Mouse (Mus musculus): ENCODE measurements around the gene Cep44.

Gene Cep44

DNA sequence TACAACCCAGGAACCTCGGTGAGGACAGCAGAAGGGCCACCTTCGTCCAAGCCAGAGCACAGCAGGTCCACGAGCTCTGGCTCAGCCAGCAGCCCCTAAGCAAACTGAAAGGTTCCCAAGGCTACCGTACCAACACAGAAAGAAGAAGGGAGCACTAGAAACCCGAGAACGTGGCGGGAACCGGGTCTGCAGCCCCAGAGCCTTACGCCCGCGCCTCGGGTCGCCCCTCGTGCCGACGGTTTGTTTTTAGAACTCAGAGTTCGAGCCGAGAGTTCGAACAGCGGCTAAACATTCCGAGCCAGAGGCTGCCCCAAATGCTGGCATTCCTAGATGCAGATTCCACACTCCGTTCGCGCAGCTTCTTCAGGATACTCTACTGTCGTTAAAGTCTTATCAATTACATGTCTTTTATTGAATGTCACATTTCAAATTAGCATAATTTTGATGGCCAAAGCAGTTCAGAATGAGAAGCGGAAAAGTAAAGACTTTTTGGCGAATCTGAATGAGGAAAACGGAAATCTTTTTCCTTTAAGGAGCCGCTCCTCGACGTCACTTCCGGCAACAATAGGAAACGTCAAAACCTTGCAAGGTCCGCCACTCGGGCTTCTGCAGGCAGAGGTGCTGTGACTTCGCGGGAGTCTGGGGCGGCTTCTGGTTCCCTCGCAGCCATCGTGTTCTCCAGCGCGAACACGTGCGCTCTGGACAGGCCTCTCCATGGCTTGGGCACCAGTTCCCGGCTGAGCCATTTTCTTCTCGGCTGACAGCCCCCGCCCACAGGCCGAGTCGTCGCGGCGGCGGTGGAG, at the start of gene Cep44, which contains the start of gene Fbxo8:
Gene Cep44, minus strand, starts transcription at position 490 of the 803 bp plus-strand sequence.
Gene Fbxo8, plus strand, starts transcription at position 533 of the 803 bp plus-strand sequence.
- DNase-seq (ENCODE audit: low read depth in 1 of 2, low spot score in 2 of 2): peak; percentile 48 to 71

DNA sequence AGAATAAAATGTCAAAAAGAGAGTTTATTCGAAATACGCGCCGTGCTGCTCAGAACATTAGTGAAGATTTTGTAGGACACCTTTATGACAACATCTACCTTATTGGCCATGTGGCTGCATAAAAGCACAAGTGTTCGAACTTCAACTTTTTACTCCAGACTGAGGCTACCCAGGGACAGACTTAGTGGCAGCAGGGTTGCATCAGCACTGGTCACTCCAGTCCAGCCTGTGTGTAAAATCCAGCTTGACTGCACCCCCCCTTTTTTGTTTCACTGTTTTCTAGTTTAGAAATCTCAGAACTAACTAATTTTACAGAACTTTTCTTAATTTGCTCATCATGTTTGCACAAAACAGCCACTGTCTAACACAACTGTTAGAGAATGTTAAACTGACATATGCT, 40.7 kb upstream of the Cep44 start:
- no peak for DNase-seq (ENCODE audit: low read depth in 1 of 2, low spot score in 2 of 2)

DNA sequence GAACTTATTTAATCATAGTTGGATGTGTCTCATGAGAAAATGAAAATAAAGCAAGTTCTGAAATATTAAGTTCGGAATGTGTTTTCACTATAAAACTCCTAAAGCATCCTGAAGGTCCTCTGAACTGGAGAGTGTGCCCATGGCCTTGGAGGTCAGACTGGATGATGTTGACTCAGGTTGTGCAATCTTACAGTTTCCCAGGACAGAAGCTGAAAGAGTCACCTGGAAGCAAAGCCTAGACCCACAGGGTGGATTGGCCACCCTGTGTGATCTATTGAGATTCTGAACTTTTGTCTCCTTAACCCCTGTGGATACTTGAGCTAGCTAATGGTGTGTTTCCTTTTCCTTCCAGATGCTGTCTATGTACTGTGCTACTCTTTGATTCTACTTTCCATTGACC, 40.2 kb upstream of the Cep44 start:
- no peak for DNase-seq (ENCODE audit: low read depth in 1 of 2, low spot score in 2 of 2)

DNA sequence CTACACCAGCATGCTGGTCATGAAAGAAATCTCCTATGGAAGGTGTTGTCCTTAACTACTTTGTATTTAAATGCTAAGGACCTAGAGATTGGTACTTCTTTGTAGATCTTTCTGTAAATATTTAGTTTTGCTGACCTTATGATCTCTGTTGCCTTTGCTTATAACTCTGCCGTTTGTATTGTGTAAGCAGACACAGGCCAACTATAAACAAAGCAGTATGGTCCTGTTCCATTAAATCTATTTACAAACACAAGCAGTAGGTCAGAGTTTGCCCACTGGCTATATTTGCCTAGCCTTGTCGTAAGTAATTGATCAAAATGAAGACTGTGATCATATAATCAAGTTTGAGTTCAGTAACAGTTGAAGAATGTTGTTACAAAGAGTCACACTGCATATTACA, 38.2 kb upstream of the Cep44 start:
- DNase-seq (ENCODE audit: low read depth in 1 of 2, low spot score in 2 of 2): no peak

DNA sequence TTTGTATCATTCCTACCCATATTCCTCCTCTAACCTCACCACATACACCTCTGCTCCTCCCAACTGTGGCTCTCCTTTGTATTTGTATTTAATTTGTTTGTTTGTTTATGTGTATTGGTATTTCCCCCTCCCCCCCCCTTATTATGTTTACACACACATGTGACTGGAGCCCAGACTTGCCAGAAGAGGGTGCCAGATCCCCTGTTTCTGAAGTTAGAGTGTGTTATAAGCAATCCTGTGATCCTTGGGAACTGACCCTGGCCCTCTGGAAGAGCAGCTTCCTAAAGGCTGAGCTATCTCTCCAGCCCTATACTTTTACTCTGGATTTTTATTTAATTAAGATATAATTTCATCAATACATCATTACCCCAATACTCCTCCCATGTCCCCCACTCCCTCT, 32.0 kb upstream of the Cep44 start:
- no peak for DNase-seq (ENCODE audit: low read depth in 1 of 2, low spot score in 2 of 2)

DNA sequence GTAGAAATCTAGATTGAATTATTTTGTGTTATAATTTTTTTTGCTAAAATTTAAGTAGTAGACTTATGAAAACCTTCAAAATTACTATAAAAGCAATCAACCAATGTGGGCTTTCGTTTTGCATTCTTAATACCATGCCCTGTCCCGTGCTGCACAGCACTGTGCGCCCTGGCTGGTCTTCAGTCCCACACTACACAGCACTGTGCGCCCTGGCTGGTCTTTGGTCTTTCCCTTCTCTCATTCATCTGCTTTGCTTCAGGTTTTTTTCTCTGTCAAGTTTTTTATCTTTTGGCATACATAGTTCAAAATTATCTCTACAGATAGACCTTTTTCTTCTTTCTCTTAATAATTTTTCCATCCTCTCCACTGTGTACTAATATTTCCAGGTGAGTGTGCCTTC, 30.1 kb upstream of the Cep44 start:
- no peak for DNase-seq (ENCODE audit: low read depth in 1 of 2, low spot score in 2 of 2)

DNA sequence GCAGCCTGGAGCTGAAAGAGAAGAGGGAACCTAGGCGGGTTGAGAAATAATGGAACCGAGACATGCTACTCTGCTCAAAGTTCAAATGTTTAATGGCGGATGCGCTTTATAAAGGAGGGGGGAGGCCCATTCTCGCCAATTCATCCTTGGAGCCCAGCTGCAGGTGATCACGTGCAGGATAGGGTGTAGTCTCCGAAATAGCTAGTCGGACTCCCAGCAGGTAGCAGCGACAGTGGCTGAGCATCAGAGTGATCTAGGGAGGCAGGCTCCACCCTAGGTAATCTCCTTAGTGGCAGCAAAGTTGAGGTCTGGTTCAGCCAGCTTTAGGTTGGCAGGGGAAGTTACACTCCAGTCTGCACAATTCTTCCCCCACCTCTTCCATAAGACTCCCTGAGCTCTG, 16.0 kb upstream of the Cep44 start:
- DNase-seq (ENCODE audit: low read depth in 1 of 2, low spot score in 2 of 2): no peak

DNA sequence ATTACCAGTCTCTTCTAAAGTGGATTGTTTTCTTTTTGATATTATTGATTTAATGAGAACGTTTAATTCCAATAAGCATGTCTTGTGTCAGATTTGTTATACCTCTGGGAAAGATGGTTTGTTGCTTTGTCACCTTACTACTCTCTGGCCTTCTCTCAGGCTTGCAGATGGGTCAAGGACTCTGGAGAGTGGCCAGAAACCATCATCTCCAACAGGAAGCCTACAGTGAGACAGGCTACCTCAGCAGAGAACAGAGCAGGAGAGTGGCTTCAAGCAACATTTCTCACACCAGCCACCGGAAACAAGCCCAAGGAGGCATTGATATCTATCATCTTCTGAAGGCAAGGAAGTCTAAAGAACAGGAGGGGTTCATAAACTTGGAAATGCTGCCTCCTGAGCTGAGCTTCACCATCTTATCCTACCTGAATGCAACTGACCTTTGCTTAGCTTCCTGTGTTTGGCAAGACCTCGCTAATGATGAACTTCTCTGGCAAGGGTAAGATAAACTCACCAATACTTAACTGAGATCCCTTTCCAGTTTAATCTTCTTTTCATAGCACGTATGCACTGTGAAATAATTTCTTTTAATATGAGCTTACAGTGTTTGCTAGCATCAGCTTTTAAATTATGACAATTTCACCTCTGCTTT, 13.7 kb upstream of the Cep44 start:
- DNase-seq (ENCODE audit: low read depth in 1 of 2, low spot score in 2 of 2): no peak

DNA sequence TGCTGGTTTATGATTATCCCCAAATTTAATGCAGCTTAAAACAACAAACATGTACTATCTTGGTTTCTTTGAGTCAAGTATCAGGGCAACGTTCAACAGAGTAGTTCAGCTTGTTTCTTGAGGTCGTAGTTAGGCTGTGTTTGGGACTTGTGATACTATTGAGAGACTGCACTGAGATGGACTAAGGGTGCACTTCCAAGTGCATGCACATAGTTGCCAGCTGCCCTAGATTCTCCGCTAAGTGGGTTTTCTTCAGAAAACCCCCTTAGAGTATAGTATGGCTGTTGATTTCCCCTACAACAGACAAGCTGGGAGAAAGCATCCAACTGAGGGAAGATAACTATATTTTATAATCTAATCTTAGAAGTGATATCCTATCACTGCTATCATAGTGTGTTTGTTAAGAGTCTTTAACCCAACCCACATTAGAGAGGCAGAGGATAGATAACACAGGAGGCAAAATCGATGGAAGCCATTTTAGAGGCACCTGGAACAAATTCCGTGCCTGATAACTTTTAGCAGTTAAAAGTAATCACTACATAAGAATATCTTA, 1.8 kb upstream of the Cep44 start:
- no peak for DNase-seq (ENCODE audit: low read depth in 1 of 2, low spot score in 2 of 2)

DNA sequence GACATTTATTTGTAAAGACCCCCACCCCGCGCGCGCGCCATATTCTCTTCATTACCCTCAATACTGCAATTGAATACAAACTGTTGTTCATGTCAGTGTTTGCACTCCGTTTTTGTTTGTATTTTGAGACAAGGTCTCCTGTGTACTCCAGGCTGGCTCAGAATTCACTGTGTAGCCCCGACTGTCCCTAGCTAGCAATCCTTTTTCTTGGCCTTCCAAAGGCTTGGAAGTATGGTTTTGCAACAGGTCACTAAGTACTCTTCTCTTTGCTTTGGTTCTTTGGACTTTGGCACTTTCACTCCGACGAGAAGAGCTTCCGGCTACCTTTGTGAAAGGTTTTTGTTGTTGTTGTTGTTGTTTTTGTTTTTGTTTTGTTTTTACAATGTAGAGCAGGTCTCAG, 1.2 kb upstream of the Cep44 start:
- DNase-seq (ENCODE audit: low read depth in 1 of 2, low spot score in 2 of 2): no peak

DNA sequence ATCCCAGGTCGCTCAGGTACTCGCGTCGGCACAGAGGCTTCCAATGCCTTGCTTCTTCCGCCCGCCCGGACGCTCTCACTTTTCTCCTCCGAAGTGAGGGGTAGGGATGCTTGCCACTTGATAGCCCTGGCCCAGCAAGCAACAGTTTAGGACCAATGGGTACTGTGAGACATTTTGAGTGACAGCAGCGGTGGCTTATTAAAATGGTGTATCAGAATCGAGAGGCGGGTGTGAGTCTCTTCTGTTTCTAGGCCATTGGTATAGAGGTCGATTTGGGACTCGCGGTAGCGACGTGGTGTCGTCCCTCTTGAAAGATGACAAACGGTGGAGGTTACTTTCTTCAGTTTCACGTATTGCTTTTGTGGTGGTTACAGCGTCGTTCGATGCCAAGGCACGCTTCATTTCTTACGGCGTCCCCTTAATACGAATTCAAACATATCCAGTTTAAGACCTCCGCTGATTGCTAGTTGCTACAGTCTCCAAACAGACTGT, 560 bp upstream of the Cep44 start:
- DNase-seq (ENCODE audit: low read depth in 1 of 2, low spot score in 2 of 2): peak; percentile 73 to 81

DNA sequence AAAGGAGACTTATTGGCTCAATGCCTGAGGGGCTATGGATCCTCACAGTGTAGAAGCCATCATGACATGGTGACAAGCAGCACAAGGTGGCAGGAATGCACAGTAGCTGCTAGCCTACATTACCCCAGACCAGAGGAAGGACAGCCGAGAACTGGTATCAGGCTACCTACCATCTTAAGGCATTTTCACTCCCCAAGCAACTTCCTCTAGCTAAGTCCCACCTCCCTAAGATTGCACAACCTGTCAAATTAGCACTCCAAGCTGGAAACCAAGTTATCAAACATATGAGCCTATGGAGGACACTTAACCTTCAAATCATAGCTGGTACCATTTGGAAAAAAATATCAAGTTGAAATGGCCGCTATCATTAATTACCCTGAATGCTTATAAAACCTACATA, 3.0 kb downstream of the Cep44 start:
- no peak for DNase-seq (ENCODE audit: low read depth in 1 of 2, low spot score in 2 of 2)

DNA sequence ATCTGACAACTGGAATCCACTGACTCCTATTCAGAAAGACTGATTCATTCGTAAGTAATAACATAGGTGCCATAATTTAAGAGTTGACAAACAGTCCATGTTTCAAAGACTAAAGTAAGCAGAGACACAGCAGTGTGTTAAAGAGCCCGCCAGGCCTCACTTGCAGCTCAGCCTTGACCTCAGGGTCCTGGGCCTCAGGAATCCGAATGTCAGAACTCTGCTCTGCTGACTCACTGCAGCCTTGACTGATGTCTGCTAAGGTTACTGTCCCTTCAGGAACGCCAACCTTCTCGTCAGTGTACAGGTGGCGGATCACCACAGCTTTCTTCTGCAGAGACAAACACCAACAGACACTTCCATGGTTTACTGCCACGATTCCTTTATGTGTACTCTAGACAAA, 10.1 kb downstream of the Cep44 start:
- no peak for DNase-seq (ENCODE audit: low read depth in 1 of 2, low spot score in 2 of 2)

DNA sequence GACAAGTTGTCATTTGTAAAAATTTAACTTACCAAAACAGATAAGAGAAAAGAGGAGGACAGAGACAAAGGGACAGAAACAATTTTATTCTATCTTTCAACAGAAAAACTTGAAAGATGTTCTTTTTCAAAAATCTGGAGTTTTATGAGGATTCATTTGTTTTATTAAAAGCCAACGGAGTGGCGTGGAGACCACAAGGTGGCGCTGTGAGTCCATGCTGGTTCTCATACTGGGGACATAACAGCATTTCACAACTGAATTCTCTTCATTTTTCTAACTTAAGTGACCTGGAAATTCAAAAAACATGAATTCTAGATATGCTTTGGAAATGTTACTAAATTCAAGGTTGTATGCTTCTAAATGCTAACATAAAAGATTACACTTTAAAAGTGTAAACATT, 20.5 kb downstream of the Cep44 start:
- DNase-seq (ENCODE audit: low read depth in 1 of 2, low spot score in 2 of 2): no peak

DNA sequence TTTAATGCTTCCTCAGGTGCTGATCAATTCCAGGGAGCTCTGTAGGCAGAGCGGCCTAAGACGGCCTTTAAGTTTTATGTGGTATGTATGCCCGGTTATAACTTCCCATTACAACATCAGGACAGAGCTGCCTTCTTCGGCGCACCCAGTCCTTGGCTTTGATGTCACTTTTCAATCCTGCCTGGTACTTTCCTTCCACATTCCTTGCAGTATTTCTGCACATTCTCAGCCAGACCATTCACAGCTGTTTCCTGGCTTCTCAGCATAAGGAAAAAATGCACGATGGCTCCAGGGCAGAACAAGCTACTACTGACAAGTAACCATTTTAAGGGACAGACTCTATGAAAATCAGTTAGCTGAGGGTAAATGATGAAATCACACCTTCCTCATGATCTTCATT, 22.0 kb downstream of the Cep44 start:
- no peak for DNase-seq (ENCODE audit: low read depth in 1 of 2, low spot score in 2 of 2)

DNA sequence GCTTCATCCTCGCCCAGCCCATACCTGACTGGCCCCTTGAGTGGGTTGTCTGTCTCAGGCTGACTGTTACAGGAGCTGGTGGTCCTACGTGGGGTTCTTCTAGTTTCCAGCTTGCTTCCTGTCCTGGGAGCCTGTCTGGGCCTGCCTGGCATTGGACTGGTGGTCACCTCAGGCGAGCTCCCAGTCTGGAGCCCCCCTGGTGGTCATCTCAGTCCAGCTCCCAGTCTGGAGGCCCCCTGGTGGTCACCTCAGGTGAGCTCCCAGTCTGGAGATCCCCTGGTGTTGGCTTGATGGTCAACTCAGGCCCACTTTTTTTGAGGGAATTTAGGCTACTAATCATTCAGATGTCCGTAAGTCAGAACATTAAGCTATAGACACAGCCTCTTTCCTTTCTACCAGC, 29.8 kb downstream of the Cep44 start:
- no peak for DNase-seq (ENCODE audit: low read depth in 1 of 2, low spot score in 2 of 2)

DNA sequence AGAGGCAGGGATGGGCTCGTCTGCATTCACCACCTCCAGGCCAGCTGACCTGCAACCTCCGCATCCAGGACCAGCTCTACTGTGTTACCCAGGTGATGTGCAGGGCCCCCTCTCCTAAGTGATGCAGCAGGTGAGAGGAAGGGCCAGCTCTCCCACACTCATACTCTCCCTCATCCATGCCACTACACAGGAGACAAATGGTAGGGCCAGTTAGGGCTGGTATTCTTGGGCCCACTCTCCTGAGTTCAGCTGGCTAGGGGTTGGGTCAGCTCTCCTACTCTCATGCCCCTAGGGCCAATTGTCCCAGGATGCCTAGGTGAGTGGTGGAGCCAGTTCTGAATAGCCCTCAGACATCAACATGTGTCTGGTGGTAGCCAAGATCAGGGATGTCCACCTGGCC, 30.6 kb downstream of the Cep44 start:
- no peak for DNase-seq (ENCODE audit: low read depth in 1 of 2, low spot score in 2 of 2)

DNA sequence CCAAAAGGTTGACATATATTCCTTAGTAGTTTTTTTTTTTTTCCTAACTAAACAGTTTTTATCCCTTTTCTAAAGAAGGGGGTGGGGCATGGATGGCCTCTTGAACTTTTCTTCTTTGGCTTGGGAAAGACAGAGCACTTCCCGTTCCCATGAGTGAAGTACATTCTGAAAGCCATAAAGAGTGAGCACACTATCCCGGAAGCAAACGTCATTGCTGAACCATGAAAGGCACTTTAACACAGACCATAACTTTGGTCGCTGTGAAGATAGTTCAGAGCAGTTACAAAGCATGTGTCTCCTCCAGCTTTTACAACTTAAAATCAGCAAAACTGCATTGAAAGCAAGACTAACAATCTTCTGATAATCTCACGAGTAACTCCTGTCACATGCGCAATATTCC, 32.0 kb downstream of the Cep44 start:
- DNase-seq (ENCODE audit: low read depth in 1 of 2, low spot score in 2 of 2): no peak

DNA sequence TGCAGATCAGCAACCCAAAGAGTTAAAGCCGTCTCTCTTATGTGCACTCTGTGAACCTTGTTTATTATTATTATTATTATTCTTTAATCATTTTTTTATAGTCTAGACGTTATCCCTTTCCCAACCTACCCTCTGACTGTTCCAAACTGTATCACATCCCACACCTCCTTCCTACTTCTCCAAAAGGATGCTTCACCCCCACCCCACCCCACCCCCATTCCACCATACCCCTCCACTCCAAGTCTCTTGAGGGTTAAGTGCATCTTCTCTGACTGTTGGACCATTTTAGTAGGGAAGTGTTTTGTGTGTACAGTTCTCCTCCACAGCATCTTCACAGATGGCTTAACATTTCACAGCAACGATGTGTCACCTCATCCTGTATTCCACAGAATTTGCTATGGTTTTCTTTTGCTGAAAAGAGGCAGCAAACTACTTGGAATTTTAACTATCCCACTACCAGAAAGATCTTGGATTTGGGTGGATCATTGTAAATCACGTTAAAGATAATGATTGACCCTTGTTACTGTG, 41.8 kb downstream of the Cep44 start:
- DNase-seq (ENCODE audit: low read depth in 1 of 2, low spot score in 2 of 2): no peak

DNA sequence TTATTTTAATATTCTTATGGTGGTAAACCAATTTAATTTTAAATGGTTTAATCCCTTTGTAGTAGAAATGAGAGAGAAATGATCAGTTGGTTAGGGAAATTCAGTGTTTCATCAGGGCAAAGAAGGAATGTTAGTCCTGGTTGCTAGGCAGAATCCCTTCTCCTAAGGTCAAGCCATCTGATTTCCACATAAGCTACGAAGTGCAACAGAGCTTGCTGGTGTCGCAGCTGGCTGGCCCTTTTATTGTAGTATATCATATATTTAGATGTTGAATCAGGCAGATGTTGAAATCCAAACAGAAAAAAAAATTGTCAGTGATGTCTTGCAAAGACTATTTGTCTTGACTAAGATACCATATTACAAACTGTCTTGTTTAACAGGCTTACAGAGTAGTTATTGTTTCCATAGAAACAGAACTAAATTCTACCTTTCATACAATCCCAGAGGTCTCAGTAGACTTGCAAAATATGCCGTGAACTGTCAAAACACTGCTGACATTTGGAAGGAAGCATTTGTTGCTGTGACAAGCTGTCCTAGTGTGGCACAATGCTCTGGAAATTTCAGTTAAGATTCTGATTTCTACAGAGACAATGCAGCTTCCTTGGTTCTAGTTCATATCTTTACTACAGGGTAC, 42.4 kb downstream of the Cep44 start:
- no peak for DNase-seq (ENCODE audit: low read depth in 1 of 2, low spot score in 2 of 2)

DNA sequence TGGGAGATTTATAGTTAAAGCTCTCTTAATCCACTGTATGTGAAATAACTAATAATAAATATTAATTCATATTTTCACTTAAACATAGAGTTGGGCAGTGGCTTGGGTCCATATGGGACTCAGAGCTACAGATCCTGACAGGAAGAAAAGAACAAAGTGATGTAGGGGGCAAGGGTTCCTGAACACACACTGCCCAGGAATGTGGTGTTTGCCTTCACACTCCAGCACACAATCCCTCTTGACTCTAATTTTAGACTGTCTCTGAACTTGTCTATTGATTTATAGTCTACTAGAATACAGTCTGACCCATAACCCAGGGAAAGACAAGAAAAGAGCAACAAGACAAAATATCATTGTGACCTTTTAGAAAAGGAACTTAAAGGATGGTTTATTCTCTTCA, 48.9 kb downstream of the Cep44 start:
- DNase-seq (ENCODE audit: low read depth in 1 of 2, low spot score in 2 of 2): no peak

DNA sequence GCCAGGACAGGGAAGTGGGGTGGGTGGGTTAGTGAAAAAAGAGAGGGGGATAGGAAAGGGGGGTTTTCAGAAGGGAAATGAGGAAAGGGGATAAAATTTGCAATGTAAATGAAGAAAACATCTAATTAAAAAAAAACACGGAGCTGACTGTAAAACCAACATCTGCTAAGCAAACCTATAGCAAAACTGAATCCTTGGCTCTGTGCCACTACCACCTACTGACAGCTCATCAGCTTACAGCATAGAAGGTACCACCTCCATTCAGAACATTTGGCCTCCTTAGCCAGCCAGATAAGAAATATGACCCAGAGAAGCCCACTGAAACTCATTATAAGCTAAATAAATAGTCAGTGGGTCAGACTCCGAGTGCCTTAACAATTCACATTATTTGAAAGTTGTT, 61.4 kb downstream of the Cep44 start:
- DNase-seq (ENCODE audit: low read depth in 1 of 2, low spot score in 2 of 2): no peak
